Mouse (Mus musculus) testis, adult 2 months (tissue): ENCODE measurements at regions not wholly inside any gene's neighbourhood (a gene's known extent, or its start where the extent isn't known, plus 50 kb on each side); places are given as distances from the start of the nearest gene placed in this dataset.

Source experiments
- CTCF ChIP-seq: fragments of 200-500 bp; IDR thresholded peaks from 2 replicates; pipeline ENCODE4 v1.5.1; 2012; ENCODE audit warnings: low read depth, mild to moderate bottlenecking, inconsistent platforms, low read length, moderate library complexity; ENCODE audit not compliant: control insufficient read depth, insufficient read depth, insufficient replicate concordance
- POLR2A ChIP-seq: fragments of 200-500 bp; IDR thresholded peaks from 2 replicates; pipeline ENCODE4 v1.6.1; 2012; ENCODE audit warnings: low read depth, mild to moderate bottlenecking, inconsistent platforms, low read length, moderate library complexity; ENCODE audit not compliant: control insufficient read depth

GRCm38 (mm10) chr6:84328030-84328390 is 265.7 kb downstream of the Cyp26b1 start:
- TF ChIP-seq CTCF (no peak), POLR2A (no peak)
